12 mouse cellular contexts compared by ENCODE assay signal in the genomic region with DNA sequence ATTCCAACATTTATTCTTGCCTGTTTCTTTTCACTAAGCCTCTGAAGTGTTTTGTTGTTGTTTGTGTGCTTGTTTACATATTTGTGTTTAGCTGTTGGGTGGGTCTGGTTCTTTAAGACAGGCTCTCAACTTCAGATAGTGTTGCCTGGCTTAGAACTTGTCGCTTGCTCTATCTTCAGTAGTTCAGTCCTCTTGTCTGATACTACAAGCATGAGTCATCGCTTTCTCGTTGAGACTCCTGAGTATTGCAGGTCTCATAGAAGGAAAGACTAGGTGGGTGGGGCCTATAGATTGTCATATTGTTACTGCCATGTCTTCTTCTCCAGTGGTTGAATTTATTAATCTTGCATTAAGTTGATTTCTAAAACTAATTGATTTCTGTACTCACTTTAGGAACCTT.
"Had no signal": no experiment of that assay in that cellular context is flagged by ENCODE, and none has a peak within 500 bp of the region (broad histone marks: within the 10 kb centered on the region; RNA-seq: fewer than 3 reads in every experiment).

No protein-coding gene starts in this region.

- H3K27ac ChIP-seq: kidney, postnatal 0 days; limb, embryonic 15.5 days; lung, embryonic 15.5 days; midbrain, embryonic 12.5 days; stomach, embryonic 15.5 days had no signal

- DNase-seq: kidney, adult 9 months; kidney, postnatal 36 days; layer of hippocampus, adult 9-11 months; layer of hippocampus, postnatal 36 days; right cerebral cortex, postnatal 14 days; thymus, adult 2 months; thymus, postnatal 25 days had no signal

- H3K4me2 ChIP-seq: limb, embryonic 15.5 days; lung, embryonic 15.5 days; midbrain, embryonic 12.5 days; stomach, embryonic 15.5 days had no signal

- H3K9ac ChIP-seq: limb, embryonic 15.5 days; lung, embryonic 15.5 days; midbrain, embryonic 12.5 days; stomach, embryonic 15.5 days had no signal

- H3K9me3 ChIP-seq: limb, embryonic 15.5 days; lung, embryonic 15.5 days; midbrain, embryonic 12.5 days; stomach, embryonic 15.5 days had no signal

- H3K27me3 ChIP-seq: limb, embryonic 15.5 days; lung, embryonic 15.5 days; midbrain, embryonic 12.5 days; stomach, embryonic 15.5 days had no signal

- H3K4me3 ChIP-seq: limb, embryonic 15.5 days; lung, embryonic 15.5 days; midbrain, embryonic 12.5 days; stomach, embryonic 15.5 days had no signal

- H3K4me1 ChIP-seq: limb, embryonic 15.5 days; lung, embryonic 15.5 days; midbrain, embryonic 12.5 days; stomach, embryonic 15.5 days had no signal
